Mouse (Mus musculus) thymus, postnatal 0 days (tissue): ENCODE measurements around the gene A630089N07Rik. TPM values are rescaled to one million over a fixed set of nuclear protein-coding genes. Genes with fewer than 3 reads are reported as not detected.
"Not testable (repeated sequence)": the region's sequence is repeated elsewhere in the genome, so short reads cannot be mapped to it uniquely, and the experiment has no call there.

ENCODE experiments used
- DNase-seq: peaks from one replicate; pipeline ENCODE4 v3.0.0-alpha.2; 2015; ENCODE audit warnings: low spot score
- polyA plus RNA-seq: library from polyadenylated mRNA; unstranded; fragments of >200 nt; fragmentation: Nextera tagmentation; extraction: Ambion mirVana; gene quantifications from 2 replicates; pipeline ENCODE4 v1.2.1, GENCODE M21; 2015

The A630089N07Rik gene
- polyA plus RNA-seq = 11.6 and 11.7 TPM in 2 replicates

DNA sequence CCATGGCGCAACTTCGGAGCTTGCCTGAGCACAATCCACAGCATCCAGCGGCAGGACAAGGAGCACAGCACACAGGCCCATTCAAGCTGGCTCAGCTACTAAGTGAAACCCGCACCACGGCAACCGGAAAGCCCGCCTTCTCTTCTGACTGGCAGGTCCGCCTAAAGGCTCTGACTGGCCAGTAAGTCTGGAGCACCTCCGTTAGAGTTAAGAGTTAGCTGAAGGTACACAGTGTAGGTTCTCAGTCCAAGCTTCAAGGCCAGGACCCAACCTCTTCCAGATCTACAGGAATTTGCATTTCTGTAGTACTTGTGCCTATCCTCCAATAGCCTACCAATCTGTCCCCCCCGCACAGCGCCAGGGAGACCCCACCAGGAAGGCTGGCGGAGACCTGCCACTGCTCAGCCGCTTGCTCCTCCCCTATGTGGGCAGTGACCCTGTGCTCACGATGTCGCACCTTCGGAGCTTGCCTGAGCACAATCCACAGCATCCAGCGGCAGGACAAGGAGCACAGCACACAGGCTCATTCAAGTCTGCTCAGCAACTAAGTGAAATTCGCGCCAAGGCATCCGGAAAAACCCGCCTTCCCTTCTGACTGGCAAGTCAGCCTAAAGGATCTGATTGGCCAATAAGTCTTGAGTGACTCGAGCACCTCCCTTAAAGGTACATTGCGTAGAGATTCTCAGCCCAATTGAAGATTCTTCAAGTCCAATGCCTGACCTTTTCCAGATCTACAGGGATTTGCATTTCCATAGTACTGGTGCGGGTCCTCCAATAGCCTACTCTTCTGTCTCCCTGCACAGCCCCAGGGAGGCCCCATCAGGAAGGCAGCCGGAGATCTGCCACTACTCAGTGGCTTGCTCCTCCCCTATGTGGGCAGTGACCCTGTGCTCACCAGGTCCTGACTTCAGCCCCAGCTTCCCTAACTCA is at the start of gene A630089N07Rik:
Gene A630089N07Rik (minus strand): TSS at position 562 of the 930 bp plus-strand sequence.
- peak; percentile 87 for DNase-seq

DNA sequence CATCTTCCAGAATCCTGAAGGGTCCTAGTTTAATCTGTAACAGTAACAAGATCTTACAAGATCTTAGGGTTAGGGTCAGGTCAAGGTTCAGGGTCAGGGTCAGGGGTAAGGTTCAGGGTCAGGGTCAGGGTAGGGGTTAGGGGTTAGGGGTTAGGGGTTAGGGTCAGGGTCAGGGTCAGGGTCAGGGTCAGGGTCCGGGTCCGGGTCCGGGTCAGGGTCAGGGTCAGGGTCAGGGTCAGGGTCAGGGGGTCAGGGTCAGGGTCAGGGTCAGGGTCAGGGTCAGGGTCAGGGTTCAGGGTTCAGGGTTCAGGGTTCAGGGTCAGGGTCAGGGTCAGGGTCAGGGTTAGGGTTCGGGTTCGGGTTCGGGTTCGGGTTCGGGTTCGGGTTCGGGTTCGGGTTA is 24.9 kb upstream of the A630089N07Rik start:
- no peak for DNase-seq

DNA sequence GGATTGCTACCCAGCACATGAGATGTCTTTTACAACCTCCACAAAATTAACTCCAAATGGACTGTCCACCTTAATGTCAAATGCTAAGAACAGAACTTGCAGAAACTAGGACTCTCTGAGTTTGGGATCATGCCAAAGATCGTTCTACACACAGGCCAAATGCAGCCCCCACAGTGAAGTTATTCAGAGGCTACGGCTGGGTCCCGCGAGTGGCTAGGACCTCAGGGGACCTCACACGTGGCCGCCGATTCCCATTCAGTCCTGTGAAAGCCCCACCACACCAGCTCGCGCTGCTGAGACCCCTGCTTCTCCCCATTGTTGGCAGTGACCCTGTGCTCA is 731 bp downstream of the A630089N07Rik start:
- DNase-seq = peak; percentile 5

DNA sequence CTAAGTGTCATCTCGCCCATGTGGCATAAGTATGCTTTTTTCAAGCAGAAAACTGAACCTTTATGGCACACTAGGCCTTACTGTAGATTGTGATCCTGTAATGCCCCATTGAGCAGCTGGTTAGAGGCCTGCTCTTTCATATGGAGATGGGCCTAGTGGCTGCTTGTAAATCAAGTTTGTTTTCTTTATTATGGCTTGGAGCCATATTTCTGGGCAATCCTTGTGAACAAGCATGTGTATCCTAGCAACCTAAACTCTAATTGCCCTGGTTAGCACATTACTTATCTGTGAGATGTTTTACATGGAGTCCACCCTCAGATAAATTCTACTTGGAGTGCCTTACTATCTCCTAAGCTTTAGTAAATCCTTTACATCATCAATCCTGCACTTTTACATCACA is 1.1 kb downstream of the A630089N07Rik start:
- not testable (repeated sequence) for DNase-seq

DNA sequence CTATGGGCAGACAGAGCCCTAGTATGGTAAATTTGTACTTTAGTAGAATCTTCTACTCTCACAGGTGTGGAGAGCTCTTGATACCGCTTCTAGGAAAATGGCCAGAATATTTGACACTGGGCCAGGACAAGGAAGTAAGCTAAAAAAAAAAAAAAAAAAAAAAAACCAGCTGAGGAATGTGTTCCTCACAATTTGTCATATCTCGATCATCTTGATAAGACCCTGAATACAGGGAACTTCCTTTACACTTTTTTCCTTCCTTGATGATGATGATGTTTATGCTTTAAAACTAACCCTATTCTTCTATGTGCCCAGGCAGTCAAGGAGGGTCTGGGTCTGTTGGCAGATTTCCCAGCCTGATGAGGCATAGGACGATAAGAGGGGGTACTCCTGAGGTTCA is 2.9 kb downstream of the A630089N07Rik start:
- DNase-seq = not testable (repeated sequence)

DNA sequence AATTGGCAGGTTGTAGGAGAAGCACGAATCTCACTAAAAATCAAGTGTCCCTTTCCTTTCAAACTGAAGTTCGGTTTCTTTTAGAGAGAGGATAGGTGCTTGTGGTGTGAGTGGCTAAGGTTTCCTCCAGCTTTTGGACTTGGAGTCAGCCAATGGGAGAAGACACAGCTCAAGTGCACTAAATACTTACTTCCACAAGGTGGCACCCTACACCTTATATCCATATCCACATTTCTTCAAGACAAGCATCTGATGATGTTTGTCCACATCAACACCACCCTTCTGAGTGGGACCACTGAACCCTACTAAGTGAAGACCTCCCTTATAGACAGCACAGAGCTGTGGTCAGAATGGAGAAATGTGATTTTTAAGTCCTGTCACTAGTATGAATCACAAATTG is 40.6 kb downstream of the A630089N07Rik start:
- DNase-seq = peak; percentile 58

DNA sequence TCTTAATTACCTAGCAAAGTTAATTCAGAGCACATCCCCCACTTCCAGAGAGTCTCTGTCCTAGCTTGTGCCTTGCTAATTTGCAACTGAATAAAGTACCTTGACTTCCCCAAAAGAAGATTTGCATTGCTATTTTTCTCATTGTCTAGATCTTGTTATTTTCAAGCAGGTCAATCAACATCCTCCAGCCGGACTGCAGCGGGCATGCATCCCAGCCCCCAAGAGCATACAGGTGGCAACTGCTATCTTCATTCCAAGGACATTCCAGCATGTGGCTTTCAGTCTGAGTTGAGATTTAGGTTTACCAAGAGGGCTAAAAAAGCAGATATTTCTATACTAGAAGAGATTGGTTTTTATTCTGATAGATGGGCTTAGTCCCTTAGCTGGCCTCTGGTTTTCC is 47.3 kb downstream of the A630089N07Rik start:
- not testable (repeated sequence) for DNase-seq

DNA sequence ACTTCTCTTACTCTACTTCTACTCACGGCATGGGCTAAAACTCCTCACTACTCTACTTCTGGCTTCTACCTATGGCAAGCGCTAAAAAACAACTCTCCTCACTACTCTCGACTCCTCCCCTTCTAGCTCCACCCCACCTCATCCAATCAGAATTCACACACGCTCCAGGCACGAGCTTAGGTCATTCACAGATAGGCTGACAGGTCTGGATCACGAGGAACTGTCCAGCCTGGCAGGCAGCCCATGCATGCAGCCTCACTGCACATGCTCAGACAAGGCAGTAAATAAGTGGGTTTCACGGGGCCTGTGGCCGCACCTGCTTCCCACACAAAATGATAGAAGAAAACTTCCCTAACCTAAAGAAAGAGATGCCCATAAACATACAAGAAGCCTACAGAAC is 56.1 kb downstream of the A630089N07Rik start:
- DNase-seq = not testable (repeated sequence)

DNA sequence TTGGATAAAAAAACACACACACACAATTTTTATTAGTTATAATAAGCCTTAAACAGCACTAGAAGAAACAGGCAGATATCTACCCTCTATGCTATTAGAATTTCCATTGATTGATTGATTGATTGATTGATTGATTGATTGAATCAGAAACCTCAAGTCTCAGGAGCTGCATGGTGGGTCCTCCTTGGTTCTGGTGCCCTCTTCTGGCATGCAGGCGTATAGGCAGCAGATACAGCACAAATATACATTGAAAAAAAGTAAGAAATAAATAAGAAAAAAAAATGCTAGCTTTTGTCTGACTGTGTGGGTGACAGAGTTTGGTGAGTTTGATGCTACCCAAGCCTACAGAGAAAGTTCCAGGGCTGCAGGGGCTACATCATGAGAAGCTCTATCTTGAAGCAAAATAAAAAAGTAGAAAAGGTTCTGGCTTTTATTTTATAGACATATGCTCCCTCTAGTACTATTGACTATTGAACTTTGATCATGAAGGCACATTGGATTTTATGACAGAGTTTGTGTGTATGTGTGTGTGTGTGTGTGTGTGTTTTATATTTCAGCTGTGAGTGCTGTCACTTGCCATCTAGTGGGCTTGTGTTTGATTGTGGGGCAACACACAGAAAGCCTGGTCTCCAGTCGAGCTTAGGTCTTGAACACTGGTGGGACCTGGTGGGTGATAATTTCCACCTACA is 59.4 kb downstream of the A630089N07Rik start:
- peak; percentile 21 for DNase-seq

DNA sequence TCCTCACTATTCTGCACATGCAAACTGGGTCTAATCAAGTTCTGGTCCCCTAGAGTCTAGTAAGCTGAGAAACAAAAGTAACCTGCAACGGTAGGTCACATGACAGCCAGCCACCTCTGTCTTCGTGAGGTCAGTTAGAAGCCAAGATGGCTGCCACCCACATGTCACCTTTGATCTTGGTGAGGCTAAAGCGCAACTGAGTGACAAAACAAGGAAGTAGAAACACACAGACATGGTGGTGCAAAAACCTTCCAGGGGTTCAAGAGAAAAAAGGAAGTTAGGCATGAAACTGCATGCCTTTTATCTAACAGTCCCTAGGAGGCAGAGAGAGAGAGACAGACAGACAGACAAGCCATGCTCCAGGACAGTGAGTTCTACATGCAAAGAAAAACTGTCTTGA is 60.2 kb downstream of the A630089N07Rik start:
- DNase-seq = no peak

DNA sequence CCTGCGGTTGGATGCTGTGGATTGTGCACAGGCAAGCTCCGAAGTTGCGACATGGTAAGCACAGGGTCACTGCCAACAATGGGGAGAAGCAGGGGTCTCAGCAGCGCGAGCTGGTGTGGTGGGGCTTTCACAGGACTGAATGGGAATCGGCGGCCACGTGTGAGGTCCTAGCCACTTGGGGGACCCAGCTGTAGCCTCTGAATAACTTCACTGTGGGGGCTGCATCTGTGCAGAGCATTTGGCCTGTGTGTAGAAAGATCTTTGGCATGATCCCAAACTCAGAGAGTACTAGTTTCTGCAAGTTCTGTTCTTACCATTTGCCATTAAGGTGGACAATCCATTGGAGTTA is 84.9 kb downstream of the A630089N07Rik start:
- DNase-seq = not testable (repeated sequence)

DNA sequence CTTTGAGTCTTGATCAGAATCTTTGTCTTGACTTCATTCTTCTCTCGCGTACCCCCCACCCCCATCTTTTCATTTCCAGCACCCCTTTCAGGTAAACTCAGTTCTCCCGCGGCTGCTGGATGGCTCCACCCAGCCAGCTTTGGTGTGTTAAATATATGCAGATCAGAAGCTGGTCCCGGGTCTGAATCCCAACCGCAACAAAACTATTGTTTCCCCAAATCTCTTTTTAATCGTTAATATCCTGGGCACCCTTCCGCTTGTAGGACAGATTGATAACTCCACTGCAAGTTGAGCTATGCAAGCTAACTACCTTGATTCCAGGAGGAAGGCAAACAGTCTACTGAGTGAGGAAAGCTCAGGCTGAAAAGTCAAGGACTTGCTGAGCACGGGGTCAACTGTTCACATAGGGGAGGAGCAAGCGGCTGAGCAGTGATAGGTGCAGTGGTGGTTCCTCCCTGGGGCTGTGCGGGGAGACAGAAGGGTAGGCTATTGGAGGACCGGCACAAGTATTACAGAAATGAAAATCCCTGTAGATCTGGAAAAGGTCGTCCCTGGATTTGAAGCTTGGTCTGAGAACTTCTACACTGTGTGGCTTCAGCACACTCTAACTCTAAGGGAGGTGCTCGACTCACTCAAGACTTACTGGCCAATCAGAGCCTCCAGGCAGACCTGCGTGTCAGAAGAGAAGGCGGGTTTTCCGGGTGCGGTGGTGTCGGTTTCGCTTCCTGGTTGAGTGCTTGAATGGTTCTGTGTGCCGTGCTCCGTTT is 85.5 kb downstream of the A630089N07Rik start, which contains the start of gene B230307C23Rik:
Gene B230307C23Rik (plus strand): TSS at position 700 of the 767 bp plus-strand sequence.
- DNase-seq = peak; percentile 91

DNA sequence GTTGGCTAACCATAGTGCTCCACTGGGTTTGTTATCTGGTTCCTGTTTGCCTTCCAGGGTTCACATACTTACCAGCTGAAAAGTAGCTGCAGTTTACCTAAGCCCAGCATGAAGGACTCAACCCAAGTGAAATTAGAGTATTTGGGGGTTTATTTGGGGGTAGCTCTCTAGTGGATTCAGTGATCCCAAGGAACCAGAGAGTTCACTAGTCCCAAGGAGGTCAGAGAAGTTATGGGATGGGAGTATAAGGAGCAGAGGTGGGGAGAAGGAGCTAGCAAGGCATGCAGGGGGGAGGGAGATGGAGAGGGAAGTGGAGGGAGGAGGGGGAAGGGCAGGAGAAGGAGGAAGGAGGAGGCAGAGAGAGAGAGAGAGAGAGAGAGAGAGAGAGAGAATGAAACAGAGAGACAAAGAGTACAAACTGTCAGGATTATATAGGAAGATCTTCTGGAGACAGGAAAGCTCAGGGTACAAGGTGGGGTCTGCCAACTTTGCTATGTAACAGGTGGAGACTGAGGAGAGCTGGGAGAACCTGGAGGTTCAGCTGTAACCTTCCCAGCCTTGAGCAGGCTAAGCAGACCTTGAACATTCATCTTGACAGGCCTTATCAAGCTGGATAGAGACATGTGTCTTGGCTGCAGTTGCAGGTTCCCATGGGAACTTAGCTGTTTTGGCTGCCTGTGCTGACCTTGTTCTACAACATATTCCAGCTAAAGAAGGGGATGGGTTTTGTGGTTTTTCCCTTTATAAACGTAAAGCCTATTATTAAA is 86.2 kb downstream of the A630089N07Rik start:
- no peak for DNase-seq

DNA sequence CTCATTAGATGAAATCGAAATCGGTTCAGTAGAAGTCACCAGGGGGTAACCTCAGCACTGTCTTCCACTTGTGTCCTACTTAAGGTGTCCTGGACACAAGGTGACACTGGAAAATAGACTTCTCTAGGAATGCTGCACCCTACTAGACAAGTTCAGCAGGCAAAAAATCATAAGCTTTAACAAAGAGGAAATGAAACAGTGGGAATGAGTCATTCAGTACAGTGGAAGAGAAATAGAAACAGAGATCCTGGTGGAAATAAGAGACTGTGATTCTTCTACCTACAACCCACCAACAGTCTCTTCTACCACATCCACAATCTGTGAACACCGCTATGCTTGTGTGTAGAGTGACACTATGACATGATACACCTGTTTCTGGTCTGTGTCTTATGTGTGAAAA is 89.8 kb downstream of the A630089N07Rik start:
- not testable (repeated sequence) for DNase-seq

DNA sequence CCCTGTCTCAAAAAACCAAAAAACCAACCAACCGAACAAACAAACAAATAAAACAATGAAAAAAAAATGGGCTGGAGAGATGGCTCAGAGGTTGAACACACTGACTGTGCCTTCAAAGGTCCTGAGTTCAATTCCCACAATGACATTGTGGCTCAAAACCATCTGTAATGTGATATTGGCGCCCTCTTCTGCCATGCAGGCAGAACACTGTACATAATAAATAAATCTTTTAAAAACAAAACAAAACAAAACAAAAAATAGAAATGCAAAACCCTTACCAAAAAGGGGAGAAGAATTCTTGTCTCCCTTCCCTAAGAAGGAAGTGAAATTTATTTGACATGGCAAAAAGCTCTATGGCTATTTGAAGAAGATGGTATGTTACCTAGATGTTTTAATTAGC is 90.7 kb downstream of the A630089N07Rik start:
- DNase-seq = no peak

DNA sequence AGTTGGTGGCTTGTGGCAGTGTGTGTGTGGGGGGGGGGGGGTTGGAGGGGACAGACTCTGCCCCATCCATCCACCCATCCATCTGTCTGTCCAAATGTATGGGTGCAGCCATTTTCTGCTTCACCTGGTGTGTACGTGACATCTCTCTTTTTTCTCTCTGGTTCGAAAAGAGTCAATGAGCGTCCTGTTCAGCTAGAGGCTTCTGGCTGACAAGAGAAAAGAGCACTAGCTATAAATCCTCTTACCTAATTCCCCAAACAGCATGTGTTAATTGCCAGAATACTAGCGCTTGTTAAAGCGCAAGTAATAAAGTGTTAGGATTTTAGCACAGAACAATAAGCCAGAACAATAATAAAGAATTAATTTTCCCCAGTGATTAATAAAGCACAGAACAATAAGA is 97.7 kb downstream of the A630089N07Rik start:
- DNase-seq = no peak

DNA sequence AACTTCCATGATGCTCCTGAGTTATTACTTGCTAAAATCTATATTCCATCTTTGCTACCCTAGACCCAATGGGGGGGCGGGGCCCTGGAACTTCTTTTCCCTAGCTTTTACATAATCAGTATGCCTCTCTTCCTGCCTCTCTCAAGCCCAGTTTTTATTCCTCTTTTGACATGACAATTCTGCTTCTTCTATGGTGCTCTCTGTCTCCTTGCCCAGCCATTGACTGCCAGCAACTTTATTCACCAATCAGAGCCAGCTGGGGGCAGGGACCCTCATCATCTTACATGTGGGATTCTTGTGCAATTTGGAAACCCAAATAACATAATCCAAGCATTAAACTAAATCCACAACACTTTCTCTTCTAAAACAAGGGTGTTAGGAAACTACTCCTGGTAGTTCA is 100.9 kb downstream of the A630089N07Rik start:
- DNase-seq = no peak

DNA sequence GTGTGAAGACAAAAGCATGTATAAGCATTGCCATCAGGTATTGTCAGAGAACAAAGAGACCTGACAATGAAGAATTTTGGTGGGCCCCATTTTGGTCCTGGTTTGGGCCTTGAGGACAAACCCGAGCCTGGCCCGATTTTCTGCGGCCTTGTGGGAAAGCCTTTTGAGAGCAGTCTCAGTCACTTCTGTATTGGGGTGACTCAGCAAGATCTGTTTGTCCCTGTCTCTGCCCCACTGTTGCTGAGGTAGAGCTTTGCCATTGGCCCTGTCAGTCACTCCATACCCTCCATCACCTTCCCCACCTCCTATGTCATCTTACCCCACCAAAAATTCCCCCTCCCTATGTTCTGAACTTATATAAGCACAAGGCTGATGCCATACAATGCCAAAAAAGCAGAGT is 104.5 kb downstream of the A630089N07Rik start:
- DNase-seq = no peak

DNA sequence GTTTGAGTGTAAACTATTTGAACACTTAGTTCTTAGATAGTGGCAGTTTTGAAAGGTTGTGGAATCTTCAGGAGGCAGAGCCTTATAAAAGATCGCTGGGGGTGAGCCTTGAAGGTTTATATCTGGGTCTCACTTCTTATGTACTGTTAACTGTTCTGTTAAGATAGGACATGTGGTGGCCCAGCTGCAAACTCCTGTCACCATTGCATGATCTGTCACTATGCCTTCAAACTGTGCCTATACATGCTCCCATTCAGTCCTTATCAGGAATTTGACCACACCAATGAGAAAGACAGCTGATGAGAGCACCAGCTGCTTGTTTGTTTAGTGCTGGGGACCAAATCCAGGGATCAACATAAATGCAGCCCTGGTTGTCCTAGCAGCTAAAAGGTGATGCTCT is 105.0 kb downstream of the A630089N07Rik start:
- no peak for DNase-seq

DNA sequence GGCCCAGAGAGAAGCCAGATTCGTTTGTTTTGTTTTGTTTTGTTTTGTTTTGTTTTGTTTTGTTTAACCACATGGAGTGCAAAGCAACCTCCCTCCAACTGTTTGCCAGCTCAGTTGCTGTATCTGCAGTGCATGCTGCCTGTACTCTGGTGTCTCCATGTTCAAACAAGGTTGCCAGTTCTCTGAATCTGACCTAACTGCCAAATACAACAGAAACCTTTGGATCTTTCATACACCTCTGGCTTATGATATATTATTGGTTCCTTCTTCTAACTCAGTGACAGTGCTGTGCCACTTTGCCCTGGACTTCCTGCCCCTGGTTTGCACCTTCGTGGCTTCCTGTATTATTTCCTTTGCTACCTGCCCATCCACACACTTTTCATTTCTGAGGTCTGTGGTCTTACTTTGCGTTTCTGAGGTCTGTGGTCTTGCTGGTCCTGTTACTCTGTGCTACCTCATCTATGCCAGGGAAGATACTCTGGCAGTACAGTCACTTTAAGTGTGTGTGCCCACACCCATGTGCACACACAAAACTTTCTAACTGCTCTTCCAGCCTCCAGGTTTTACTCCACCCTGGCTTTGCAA is 118.2 kb downstream of the A630089N07Rik start:
- DNase-seq = peak; percentile 6
